Mouse (Mus musculus) testis, adult 2 months (tissue): ENCODE data around the gene C2cd4c. TPM values are rescaled to one million over a fixed set of nuclear protein-coding genes. Genes with fewer than 3 reads are reported as not detected.

Source experiments
- H3K27ac ChIP-seq: fragments of 200-500 bp; 2 replicates; pipeline ENCODE4 v1.5.1; 2012; ENCODE audit warnings: low read depth, low read length; ENCODE audit not compliant: control insufficient read depth, insufficient read depth
- H3K27me3 ChIP-seq: fragments of 200-500 bp; 2 replicates; pipeline ENCODE4 v1.6.1; 2012; ENCODE audit warnings: mild to moderate bottlenecking, low read length, moderate library complexity; ENCODE audit not compliant: control insufficient read depth, insufficient read depth
- H3K36me3 ChIP-seq: fragments of 200-500 bp; 2 replicates; pipeline ENCODE4 v1.6.1; 2012; ENCODE audit warnings: mild to moderate bottlenecking, low read length; ENCODE audit not compliant: control insufficient read depth, insufficient read depth
- H3K4me1 ChIP-seq: fragments of 200-500 bp; 2 replicates; pipeline ENCODE4 v1.6.1; 2012; ENCODE audit warnings: low read length; ENCODE audit not compliant: control insufficient read depth, insufficient read depth
- H3K4me3 ChIP-seq: fragments of 200-500 bp; 2 replicates; pipeline ENCODE4 v1.5.1; 2012; ENCODE audit warnings: low read depth, mild to moderate bottlenecking, low read length, moderate library complexity, mixed read lengths; ENCODE audit not compliant: control insufficient read depth
- CTCF ChIP-seq: fragments of 200-500 bp; IDR thresholded peaks from 2 replicates; pipeline ENCODE4 v1.5.1; 2012; ENCODE audit warnings: low read depth, mild to moderate bottlenecking, inconsistent platforms, low read length, moderate library complexity; ENCODE audit not compliant: control insufficient read depth, insufficient read depth, insufficient replicate concordance
- POLR2A ChIP-seq: fragments of 200-500 bp; IDR thresholded peaks from 2 replicates; pipeline ENCODE4 v1.6.1; 2012; ENCODE audit warnings: low read depth, mild to moderate bottlenecking, inconsistent platforms, low read length, moderate library complexity; ENCODE audit not compliant: control insufficient read depth
- polyA plus RNA-seq: library from polyadenylated mRNA; depleted of rRNA; stranded (reverse); fragments of >200 nt; gene quantifications from 2 replicates; pipeline ENCODE4 v1.2.3, GENCODE M21; 2012

The C2cd4c gene
- polyA plus RNA-seq, 1 experiment = 1.5 TPM

DNA sequence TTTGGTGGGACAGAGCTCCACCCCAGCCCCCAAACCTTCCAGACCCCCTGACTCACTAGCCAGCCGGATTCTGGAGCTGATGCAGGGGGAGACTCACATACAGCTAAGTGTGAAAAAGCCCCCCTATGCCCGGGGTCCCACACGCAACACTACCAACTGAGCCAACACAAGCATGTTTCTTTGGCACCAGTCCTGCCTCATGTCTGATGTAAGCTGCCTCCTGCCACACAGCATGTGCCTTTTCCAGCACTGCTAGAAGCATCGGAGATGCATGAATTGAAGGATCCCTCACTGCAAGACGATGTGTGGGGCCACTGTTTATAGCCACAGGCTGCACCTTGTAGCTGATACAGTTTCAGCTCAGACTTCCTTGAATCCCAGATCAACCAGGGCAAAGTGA is 14.6 kb upstream of the C2cd4c start:
- no peaks in the 10 kb centered on the region for H3K36me3 ChIP-seq
- no peak overlapping the region for H3K27ac ChIP-seq
- TF ChIP-seq POLR2A (no peak), CTCF (no peak)

DNA sequence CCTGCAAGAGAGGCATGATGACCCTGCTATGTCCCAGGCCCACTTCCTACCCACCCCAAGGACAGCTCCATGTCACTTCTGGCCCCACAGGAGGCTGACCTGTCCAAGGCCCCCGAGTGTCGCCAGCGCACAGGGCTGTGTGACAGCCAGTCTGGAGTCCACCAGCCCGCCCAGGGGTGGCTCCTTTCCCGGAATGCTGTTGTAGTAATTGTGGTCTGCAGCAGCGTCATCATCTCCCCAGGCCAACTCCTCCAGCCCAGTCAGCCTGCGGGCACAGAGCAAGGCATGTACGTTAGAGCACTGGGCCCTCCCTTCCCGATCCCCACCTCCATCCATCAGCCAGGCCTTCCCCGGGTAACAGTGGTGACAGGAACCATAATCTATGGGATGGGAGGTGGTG is 12.3 kb upstream of the C2cd4c start:
- H3K4me1 ChIP-seq = no peaks in the 10 kb centered on the region
- H3K4me3 ChIP-seq = no peak overlapping the region
- H3K27me3 ChIP-seq = no peaks in the 10 kb centered on the region
- no peaks in the 10 kb centered on the region for H3K36me3 ChIP-seq
- H3K27ac ChIP-seq = no peak overlapping the region
- no peak for TF ChIP-seq POLR2A
- TF ChIP-seq CTCF = no peak

More for the DNA sequence above, 14.6 kb upstream of the C2cd4c start:
- Histone ChIP-seq H3K4me3 (no peak overlapping the region), H3K4me1 (no peaks in the 10 kb centered on the region; the same call in 1 of the 2 replicates), H3K27me3 (no peaks in the 10 kb centered on the region)

DNA sequence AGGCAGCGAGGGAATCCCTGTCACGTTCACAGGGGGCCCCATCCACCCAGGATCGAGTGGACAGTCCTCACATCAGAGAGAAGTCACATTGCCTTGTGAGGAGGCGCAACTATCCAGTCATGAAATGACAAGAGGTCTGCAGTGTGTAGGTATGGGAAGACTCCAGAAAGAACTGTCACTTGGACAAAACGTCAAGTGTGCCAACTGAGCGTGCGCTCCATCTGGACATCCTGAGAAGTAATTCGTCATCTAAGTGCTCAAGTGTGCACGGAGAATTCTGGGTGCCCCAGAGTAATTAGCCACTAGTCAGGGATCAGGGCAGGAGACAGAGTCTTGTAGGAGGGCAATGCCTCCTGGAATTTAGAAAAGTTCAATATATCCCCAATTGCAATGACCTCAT is 11.6 kb upstream of the C2cd4c start:
- no peaks in the 10 kb centered on the region for H3K36me3 ChIP-seq
- no peaks in the 10 kb centered on the region for H3K4me1 ChIP-seq
- TF ChIP-seq CTCF (no peak), POLR2A (no peak)
- no peaks in the 10 kb centered on the region for H3K27me3 ChIP-seq
- H3K27ac ChIP-seq = peak overlapping the region; percentile 34; the same call in 1 of the 2 replicates
- no peak overlapping the region for H3K4me3 ChIP-seq

GRCm38 (mm10) chr10:79623950-79624349 is 10.1 kb upstream of the C2cd4c start:
- TF ChIP-seq POLR2A (no peak), CTCF (no peak)
- Histone ChIP-seq H3K36me3 (no peaks in the 10 kb centered on the region), H3K4me3 (no peak overlapping the region), H3K27me3 (no peaks in the 10 kb centered on the region), H3K4me1 (no peaks in the 10 kb centered on the region), H3K27ac (no peak overlapping the region)

- Histone ChIP-seq H3K27me3 (no peaks in the 10 kb centered on the region), H3K4me1 (peaks cover 24% of the 10 kb centered on the region), H3K27ac (no peak overlapping the region), H3K4me3 (no peak overlapping the region), H3K36me3 (no peaks in the 10 kb centered on the region)
- no peak for TF ChIP-seq POLR2A
These were observed 2.6 kb upstream of the C2cd4c start for GRCm38 (mm10) chr10:79616376-79616775.

GRCm38 (mm10) chr10:79615860-79616259 is 2.0 kb upstream of the C2cd4c start:
- Histone ChIP-seq H3K36me3 (no peaks in the 10 kb centered on the region), H3K27ac (no peak overlapping the region), H3K4me1 (peaks cover 25% of the 10 kb centered on the region), H3K4me3 (no peak overlapping the region), H3K27me3 (no peaks in the 10 kb centered on the region)
- TF ChIP-seq CTCF = no peak
- no peak for TF ChIP-seq POLR2A

DNA sequence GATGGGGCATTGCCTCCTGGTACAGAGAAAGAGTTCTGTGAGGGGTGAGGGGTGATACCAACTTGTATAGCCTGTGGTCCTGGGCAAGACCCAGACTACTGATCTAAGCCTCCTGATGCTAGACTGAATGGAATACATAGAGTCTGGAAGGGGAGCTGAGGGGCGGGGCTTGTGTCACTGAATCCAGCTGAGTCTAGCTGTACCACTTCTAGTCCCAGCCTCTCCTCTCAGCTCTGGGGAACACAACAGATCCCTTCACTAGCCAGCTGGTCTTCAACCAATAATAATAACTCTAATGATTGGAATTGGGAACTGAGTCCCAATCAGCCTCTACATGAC is 449 bp upstream of the C2cd4c start:
- Histone ChIP-seq H3K4me3 (no peak overlapping the region), H3K36me3 (no peaks in the 10 kb centered on the region), H3K27me3 (no peaks in the 10 kb centered on the region), H3K4me1 (peaks cover 25% of the 10 kb centered on the region), H3K27ac (no peak overlapping the region)
- no peak for TF ChIP-seq POLR2A
- no peak for TF ChIP-seq CTCF
